Mouse (Mus musculus) NIH3T3 (cell line): ENCODE measurements around the gene Btbd7.

Source experiments
- DNase-seq: peaks from one replicate; pipeline ENCODE4 v3.0.0-alpha.2; 2012; ENCODE audit warnings: low read depth

Btbd7 gene

GRCm38 (mm10) chr12:102782841-102783240 is 95.4 kb downstream of the Btbd7 start:
- no peak for DNase-seq

- DNase-seq: peak; percentile 38
Observed at GRCm38 (mm10) chr12:102779452-102779851, 98.8 kb downstream of the Btbd7 start.

- no peak for DNase-seq
Observed at GRCm38 (mm10) chr12:102778151-102778550, 100.1 kb downstream of the Btbd7 start.

GRCm38 (mm10) chr12:102776035-102776434 is 102.2 kb downstream of the Btbd7 start:
- DNase-seq: no peak

- no peak for DNase-seq
Observed at GRCm38 (mm10) chr12:102772676-102773075, 105.6 kb downstream of the Btbd7 start.

- DNase-seq: no peak
Observed at GRCm38 (mm10) chr12:102771601-102772000, 106.7 kb downstream of the Btbd7 start.

- DNase-seq: no peak
Observed at GRCm38 (mm10) chr12:102769000-102769399, 109.3 kb downstream of the Btbd7 start.

- no peak for DNase-seq
Observed at GRCm38 (mm10) chr12:102763696-102764095, 114.6 kb downstream of the Btbd7 start.

- DNase-seq: no peak
Observed at GRCm38 (mm10) chr12:102761668-102762067, 116.6 kb downstream of the Btbd7 start.

GRCm38 (mm10) chr12:102758936-102759335 is 119.3 kb downstream of the Btbd7 start:
- no peak for DNase-seq

GRCm38 (mm10) chr12:102758403-102758756 is 119.9 kb downstream of the Btbd7 start, which contains the start of gene Gm20604:
Gm20604 (minus strand) TSS chr12:102758672.
- no peak for DNase-seq

- peak; percentile 98 for DNase-seq
Observed at GRCm38 (mm10) chr12:102757689-102758402, 120.4 kb downstream of the Btbd7 start, which contains the start of the genes Gm28051, Gon7 and Ubr7. Gm28051 (minus strand) TSS chr12:102757765. Gon7 (minus strand) TSS chr12:102757803. Ubr7 (plus strand) TSS chr12:102757967.

GRCm38 (mm10) chr12:102757055-102757688 is 121.1 kb downstream of the Btbd7 start:
- peak; percentile 30 for DNase-seq

- peak; percentile 58 for DNase-seq
Observed at GRCm38 (mm10) chr12:102756304-102756703, 122.0 kb downstream of the Btbd7 start.

- DNase-seq: no peak
Observed at GRCm38 (mm10) chr12:102748256-102748655, 130.0 kb downstream of the Btbd7 start.

GRCm38 (mm10) chr12:102744839-102745238 is 133.4 kb downstream of the Btbd7 start:
- DNase-seq: peak; percentile 37

GRCm38 (mm10) chr12:102743589-102744574 is 134.4 kb downstream of the Btbd7 start, which contains the start of the genes Moap1 and Tmem251:
Moap1 (minus strand) TSS chr12:102743661.
Tmem251 (plus strand) TSS chr12:102743762.
- DNase-seq: peak; percentile 93

- no peak for DNase-seq
Observed at GRCm38 (mm10) chr12:102743036-102743588, 135.2 kb downstream of the Btbd7 start.

GRCm38 (mm10) chr12:102742056-102742455 is 136.2 kb downstream of the Btbd7 start:
- DNase-seq: no peak

- DNase-seq: peak; percentile 57
Observed at GRCm38 (mm10) chr12:102740285-102740684, 138.0 kb downstream of the Btbd7 start.

GRCm38 (mm10) chr12:102739096-102739495 is 139.2 kb downstream of the Btbd7 start:
- DNase-seq: no peak

GRCm38 (mm10) chr12:102733381-102733780 is 144.9 kb downstream of the Btbd7 start:
- DNase-seq: peak; percentile 84
